Mouse (Mus musculus) cerebellum, postnatal 36 days (tissue): Measurements from ENCODE around the gene 4933417A18Rik.
A peak's percentile ranks its signal among the peaks of the same experiment; 100 is the strongest.
"Not testable (repeated sequence)": the region's sequence is repeated elsewhere in the genome, so short reads cannot be mapped to it uniquely, and the experiment has no call there.

ENCODE experiments used
- DNase-seq, 2 experiments: peaks; one replicate each; pipeline ENCODE4 v3.0.0; 2021 to 2022; ENCODE audit warnings: mixed read lengths in 2 of 2

4933417A18Rik gene

DNA sequence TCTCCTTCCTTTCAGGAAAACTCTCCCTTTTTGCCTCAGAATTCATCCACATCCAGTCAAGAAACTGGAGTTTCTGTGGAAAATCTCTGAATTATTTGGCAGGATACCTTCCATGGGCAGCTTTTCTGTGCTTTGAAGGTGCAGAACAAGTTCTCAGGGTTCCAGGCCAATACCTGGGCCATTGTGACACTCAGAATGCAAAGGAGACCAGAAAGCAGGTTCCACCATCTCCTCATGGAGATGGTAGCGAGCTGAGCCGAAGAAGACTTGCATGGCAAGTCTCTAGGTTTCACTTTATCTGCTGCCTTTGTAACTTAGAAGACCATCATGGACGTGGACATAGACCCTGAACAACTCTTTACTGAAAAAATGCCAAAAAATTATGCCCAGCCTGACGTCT lies at the start of gene 4933417A18Rik, which contains the start of gene Fam217a:
4933417A18Rik (plus strand) TSS at position 200 of the 400 bp plus-strand sequence.
Fam217a (minus strand) TSS at position 101 of the 400 bp plus-strand sequence.
- no peak for DNase-seq

DNA sequence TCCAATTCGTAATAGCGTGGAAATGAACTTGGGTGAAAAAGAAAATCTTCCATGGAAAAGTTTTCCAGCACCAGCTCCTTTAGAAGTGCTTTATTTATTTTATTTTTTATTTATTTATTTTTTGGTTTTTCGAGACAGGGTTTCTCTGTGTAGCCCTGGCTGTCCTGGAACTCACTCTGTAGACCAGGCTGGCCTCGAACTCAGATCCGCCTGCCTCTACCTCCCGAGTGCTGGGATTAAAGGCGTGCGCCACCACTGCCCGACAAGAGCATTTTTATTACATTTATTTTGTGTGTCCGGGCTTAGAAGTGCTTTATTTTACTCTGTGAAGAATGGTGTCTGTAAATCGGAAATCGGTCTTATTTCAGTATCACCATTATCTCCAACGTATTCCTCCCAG lies 49.5 kb upstream of the 4933417A18Rik start:
- peak; percentile 20 to 45 for DNase-seq

DNA sequence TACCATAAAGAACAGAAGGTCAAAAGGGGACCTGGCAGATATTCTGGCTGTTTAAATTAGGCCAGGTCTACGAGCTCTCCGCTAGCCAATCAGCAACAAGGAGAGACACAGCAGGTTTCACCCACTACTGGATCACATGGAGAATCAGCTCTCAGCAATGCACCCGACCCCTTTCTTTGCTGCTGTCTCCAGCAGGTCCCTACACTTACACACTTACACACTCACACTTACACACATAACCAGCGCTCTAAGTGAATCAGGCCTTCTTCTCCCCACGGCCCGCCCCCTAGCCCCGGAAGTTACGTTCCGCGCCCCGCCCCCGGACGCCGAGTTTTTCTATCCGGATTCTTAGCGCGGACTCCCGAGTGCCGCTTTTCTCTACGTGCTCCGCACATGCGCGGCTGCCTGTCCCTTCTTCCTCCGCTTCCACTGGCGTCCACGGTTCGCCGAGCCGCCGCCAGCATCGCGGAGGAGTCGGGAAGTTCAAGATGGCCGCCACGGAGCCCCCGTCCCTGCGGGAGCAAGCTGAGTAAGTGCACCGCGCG lies 49.0 kb upstream of the 4933417A18Rik start, which contains the start of gene Prpf4b:
Prpf4b (plus strand) TSS at position 137 of the 545 bp plus-strand sequence.
- DNase-seq = peak; percentile 94 to 95

DNA sequence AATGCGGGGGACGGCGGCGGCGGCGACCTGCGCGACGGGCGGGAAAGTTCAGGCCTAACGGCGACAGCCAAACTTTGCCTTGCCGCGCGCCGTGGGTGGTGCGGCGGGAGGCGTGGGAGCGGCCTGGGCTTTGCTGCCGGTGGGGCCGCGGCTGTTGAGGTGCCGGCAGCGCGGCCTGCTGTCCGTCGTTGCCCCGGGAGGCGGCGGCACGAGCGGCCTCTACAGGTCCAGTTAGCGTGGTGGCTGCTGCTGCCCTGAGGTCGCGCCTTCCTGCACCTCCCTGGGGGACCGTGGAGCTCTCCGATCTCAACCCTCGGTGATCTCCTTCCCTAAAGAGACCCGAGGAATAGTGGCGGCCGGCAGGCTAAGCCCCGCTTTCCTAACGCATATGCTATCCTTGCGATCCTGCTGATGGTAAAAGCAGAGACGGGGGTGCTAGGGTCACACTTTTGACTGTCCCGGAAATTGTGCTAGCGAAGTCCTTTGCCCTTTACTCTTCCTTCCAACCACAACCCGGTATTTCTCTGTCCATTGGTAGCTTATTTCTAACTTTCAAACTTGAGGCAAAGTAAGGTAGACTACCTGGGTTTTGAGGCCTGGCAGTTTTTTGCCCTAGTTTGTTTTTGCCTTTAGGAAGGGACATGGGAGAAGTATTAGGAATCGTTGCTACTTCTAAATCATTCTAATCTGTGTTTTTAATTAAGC lies 48.3 kb upstream of the 4933417A18Rik start:
- DNase-seq = peak in 1 of 2 experiments; percentile 66

DNA sequence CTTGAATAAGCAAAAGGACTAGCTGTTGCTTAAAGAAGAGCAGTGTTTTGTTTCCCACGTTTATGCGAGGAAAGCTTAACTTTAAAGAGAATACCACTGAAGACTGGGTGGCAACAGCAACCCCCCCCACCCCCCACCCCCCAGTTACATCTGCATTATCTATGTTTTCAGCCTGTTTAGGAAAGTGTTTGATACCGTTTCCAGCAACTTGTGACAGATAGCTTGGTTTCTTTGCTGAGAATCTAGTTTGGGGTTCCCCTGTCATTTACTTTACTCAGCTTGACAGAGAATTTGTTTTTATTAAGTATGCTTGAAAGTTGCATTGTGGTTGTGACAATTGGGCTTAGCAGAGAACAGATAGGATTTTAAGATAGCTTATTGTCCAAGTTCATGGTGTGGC lies 47.7 kb upstream of the 4933417A18Rik start:
- no peak for DNase-seq

DNA sequence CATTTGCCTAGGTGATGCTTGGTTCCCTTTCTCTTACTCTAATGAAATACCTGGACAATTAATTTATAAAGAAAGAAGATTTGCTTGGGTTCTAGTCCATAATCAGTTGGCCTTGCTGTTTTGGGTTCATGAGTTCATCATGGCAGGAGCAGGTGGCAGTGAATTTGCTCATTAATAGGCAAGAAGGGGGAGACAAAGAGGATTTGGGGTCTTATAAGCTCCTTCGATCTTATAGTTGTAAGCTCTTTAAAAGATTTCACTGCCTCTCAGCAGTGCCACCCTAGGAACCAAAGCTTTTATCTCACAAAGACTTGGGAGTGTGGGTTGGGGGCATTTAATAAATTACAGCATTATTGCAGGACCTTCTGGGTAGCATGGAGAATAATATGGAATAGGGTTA lies 31.3 kb upstream of the 4933417A18Rik start:
- no peak for DNase-seq

DNA sequence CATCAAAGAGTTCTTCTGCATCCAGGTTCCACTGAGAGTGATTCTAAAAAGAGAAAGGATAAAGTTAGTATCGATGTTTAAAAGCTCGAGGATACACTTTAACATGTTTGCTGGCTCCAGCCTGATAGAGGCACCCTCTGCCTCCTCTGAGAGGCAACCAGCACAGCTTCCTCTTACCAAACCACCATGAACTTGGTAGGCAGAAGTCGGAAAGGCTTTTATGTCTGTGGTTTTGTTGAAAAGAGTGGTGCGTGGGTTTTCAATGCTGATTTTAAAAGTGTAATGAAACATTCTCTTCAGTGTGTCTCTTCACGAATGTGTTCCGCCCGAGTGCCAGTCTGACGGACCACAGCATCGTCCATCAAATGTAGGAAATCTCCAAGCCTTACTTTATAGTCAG lies 9.6 kb upstream of the 4933417A18Rik start:
- DNase-seq = no peak

DNA sequence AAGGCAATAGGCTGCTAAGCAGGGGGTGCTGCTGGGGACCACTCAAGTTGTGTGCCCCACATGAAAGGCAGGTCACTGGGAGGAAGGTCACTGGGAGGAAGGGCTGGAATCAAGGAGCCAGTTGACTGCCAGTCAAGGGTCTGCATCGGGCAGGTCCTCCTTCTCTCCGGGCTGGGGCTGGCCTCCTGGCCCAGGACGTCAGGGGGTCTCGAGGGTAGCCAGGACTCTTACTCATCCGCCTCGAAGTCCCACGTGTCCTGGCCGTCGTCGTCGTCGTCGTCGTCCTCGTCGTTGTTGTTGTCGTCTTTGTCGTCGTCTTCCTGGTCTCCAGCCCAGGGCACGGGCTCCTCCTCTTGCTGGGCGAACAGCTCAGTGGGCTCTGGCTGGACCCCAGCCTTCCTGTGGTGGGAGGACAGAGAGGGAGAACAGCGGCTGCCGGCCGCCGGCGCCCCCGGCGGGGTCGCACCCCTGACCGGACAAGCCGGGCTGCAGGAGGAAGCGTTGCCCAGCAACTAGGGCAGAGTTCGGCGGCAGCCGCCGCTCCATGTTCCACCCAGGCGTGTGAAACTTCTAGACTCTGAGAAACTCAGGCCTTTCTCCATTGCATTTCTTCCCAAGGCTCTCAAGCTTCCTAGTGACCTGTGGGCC lies 7.6 kb upstream of the 4933417A18Rik start:
- no peak for DNase-seq

DNA sequence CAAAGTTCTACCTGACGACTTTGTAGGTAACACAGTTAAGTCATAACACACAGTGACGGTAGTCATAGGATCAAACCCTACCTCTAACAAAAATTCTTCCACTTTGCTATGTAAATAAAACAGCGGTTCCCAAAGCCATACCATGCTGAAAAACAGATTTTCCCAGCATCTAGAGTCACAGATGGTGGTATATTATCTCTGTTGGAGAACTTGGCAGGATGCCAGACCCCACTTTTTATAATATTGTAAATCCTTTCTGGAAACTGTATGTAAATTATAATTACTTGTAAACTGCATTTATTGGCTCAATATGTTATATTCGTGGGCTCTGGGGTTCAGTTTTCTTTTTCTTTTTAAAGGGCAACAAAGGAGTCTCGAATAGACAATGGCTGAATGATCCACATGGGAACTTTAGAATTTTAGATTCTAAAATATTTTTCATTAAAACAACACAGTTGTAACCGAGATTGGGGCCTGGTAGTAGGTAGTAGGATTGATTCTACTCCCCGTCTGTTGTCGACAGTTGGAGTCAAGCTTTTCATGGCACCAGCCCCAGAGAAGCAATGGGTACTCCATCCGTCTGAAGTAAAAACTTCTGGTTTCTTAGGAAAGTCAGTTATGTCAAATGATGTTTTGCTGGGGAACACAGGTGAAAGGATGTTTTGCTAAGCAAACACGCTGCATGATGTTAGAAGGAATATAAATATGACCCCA lies 10.9 kb downstream of the 4933417A18Rik start:
- DNase-seq = no peak

DNA sequence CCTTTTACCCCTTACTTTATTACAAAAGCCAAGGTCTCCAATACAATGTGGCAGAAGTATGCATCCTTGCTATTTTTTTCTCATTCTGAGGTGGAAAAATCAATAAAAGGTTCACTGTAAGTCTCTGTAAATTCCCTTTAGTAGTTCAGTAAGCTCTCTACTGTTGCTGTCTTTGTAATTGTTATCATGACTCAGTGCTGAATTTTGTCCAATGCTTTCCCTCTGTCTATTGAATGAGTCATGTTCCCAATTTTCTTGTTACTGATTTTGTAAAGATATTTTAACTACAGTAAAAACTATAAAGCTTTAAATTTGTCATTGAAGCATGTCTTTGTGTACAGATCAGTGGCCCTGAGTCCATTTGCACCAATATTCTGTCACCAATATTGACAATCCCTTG lies 18.2 kb downstream of the 4933417A18Rik start:
- no peak for DNase-seq

DNA sequence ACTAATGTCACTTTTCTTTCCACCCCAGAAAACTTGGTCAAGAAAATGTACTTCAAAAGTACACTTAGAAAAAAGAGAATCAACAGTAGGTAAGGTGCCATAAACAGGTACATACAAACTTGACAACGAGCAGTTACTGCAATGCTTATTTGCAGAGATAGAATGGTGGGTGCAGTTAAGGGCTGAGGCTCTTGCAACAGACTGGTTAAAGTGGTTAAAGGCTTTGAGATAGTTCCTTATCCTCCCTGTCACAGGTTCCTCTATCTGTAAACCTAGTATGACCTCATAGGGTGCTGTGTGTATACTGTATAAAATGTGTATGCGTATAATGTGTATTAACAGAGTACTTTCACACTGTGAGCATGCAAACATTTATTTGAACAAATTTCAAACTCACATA lies 27.2 kb downstream of the 4933417A18Rik start:
- DNase-seq = not testable (repeated sequence)

DNA sequence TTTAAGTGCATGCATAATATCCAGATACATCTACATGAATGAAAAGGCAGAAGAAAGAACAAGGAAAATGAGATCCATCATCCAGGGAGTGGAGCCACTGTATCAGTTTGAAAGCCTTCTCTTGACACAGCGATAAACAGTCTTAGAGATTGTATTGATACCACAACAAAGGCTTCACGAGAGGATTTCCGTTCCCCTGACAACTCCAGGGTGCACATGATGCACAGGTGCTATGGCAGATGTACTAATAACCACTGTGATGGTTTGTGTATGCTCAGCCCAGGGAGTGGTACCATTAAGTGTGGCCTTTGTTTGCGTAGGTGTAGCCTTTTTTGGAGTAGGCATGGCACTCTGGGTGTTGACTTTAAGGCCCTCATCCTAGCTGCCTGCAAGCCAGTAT lies 32.7 kb downstream of the 4933417A18Rik start:
- no peak for DNase-seq

DNA sequence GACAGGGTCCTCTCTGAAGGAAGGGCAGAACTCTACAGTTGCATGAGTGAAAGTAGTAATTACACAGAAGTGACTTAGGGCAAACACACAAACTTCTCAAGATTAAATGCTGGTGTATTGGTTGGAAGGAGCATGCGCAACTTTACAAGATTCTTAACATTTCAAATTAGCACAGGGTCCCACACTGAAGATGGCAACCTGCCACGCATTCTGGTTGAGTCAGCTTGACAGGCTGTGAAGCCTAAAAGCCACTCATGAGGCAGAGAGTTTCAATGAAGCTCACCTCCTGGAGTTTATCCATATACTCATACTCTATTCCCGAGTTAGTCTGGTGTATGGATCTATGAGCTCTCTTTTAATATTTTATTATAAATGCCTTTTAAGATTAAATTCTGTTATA lies 33.9 kb downstream of the 4933417A18Rik start:
- not testable (repeated sequence) for DNase-seq

DNA sequence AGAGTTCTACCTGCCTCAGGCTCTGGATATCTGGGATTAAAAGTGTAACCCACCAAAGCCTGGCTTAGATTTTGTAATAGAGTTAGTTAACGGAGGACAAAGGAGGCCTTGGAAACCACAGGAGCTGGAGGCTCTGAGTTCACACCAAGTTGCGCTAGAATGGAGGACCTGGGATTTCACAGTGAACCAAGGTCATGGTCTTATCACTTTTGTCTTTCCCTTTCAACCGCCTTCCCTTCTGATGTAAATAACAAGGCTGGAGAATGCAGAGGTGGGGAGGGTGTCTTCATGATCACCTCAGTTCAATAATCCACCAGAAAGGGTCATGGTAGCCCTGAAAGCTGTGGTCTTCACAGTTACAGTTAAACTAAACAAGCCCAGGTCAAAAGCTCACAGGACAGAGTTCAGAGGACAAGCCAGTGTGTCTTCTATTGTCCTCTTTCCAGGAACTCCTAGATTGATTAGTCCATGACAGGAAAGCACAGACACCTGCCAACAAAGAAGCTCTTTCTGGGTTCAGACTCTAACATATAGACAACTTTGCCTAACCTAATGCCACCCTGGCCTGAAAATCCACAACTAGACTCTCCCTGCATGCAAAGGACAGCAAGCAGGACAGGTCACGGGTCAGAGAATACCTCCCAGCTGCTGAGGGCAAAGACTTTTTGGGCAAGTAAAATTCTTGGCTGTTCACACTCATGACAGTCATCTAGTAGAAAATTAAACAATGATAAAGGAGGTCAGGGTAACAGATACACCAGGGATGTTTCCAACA lies 37.0 kb downstream of the 4933417A18Rik start:
- no peak for DNase-seq

DNA sequence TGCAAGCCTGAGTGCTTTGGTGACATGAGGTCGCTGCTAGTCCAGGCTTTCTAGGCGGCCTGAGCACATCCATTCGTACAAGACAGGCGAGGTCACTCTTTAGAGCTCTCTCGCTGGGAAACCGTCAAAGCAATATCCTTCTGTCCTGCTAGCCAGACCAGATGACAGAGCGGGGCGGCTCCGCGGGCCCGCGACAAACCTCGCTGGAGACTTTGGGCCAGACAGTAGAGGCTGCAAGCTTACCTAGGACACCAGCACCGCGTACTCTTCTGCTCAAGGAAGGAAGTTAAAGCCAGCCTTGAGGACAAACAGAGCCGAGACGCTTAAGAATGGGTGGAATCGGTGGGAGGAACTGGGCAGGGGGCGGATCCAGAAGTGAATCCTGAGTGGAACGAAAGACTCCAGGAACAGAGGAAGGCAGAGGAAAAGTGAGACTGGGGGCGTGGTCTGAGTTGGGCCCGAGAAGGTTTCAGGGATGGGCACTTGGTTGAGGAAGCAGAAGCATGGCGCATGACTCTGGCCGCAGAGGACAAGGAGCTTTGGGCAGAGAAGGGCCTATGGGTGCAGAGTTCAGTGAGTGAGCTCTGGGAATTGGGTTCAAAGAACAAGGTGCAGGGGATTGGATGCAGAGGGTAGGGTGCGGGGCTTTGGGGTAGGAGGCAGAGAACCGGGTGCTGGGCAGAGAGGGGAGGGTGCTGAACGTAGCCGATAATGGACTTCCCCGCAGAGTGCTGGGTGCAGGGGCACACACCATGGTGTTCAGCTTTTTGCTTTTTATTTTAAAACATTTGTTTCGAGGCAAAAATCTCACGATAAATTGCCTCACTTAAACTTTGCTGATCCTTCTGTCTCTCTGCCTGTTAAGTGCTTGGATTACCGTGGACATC lies 39.5 kb downstream of the 4933417A18Rik start, which contains the start of gene Eci3:
Eci3 (minus strand) TSS at position 300 of the 887 bp plus-strand sequence.
- no peak for DNase-seq

DNA sequence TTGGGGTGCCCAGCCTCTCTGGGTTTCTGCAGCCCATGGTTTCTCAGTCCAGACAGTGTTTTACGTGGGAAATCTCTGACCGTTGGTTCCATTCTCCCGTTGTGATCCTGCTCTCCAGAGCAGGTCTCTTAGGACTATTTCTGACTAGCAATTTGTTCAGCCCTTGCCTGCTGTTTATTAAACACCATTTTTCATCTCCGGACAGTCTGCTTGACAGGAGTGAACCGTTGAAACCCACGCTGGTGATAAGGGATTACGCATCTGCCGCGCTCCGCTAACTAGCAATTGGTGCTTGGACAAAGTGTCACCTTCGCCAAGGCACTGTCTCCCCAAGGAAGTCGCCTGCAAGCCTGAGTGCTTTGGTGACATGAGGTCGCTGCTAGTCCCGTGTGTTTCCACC lies 40.2 kb downstream of the 4933417A18Rik start:
- DNase-seq = no peak

DNA sequence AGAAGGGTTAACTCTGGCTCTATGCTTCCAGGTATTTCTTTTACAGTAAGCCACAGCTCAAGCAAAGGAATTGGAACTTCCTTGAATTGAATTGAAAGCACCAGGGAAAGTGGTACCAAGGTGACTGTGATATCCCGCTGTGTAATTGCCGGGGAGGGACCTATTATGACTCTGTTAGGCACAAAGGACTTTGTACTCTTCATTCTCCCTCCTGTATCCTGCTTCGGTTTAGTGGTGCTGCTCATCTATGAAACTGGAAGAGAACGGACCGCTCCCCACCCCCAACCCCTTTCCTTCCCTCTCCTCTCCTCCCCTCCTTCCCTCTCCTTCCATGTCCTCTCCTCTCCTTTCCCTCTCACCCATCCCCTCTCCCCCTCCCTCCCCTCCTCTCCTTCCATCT lies 40.7 kb downstream of the 4933417A18Rik start:
- no peak for DNase-seq

DNA sequence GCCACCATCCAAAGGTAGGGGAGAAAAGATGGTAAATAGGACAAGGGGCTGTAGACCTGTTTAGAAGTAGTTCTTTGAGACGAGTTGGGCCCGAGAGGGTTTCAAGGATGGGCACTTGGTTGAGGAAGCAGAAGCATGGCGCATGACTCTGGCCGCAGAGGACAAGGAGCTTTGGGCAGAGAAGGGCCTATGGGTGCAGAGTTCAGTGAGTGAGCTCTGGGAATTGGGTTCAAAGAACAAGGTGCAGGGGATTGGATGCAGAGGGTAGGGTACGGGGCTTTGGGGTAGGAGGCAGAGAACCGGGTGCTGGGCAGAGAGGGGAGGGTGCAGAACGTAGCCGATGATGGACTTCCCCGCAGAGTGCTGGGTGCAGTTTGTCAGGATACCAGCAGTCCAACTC lies 41.4 kb downstream of the 4933417A18Rik start:
- not testable (repeated sequence) for DNase-seq

DNA sequence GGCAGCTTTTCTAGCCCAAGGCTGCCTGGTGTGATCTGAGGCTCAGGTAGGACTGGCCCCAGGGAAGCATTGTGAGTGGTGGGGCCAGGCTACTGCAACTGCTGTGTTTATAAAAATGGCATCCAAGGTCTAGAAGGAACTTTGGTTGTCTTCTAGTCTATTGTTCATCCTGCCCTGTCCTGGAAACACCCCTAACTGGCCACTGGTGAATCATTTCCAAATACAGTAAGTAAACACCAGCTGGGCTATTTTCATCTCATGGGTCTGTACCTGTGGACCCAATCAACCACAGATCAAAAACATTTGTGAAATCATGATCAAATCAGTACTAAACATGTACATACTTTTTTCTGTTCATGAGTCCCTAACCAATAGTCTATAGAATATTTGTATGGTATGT lies 48.2 kb downstream of the 4933417A18Rik start:
- DNase-seq = not testable (repeated sequence)

DNA sequence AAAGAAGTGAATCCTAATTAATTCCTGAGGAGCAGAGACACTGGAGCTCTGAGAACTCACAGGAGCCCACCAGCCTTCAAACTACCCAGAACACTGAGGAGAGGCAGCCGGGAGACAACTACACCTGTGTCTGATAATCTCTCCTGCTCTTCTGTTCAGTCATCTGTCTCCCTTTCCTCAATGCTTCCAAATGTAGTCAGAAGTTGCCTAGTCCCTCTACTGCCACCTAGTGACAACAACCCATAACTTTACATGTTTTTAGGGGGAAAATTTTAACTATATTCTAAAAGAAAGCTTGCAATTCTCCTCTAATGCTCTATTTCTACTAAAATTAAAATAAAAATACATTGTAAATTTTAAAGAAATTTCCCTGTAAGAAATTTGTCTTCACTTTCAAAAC lies 48.9 kb downstream of the 4933417A18Rik start:
- no peak for DNase-seq

DNA sequence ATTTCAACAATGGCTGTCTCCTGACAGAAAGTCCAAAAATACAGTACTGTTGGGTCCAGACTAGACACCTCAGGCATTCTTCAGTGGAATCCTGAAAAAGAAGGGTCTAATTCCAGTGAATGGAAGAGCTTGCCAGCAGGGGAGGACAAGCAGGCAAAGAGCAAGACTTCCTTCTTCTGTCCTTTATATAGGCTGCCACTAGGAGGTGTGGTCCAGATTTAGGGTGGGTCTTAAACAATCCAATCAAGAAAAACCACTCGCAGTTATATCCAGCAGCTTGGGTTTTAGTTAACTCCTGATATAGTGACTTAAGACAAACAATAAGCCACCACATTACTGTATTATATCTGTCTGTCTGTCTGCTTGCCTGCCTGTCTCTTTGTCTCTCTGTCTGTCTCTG lies 49.6 kb downstream of the 4933417A18Rik start:
- DNase-seq = no peak
